Mouse (Mus musculus) retina, postnatal 7 days (tissue): Measurements from ENCODE around the gene Cdkal1.

Experiments used
- DNase-seq: peaks from one replicate; pipeline ENCODE4 v3.0.0-alpha.2; 2012; ENCODE audit warnings: low read depth, low spot score

The Cdkal1 gene

DNA sequence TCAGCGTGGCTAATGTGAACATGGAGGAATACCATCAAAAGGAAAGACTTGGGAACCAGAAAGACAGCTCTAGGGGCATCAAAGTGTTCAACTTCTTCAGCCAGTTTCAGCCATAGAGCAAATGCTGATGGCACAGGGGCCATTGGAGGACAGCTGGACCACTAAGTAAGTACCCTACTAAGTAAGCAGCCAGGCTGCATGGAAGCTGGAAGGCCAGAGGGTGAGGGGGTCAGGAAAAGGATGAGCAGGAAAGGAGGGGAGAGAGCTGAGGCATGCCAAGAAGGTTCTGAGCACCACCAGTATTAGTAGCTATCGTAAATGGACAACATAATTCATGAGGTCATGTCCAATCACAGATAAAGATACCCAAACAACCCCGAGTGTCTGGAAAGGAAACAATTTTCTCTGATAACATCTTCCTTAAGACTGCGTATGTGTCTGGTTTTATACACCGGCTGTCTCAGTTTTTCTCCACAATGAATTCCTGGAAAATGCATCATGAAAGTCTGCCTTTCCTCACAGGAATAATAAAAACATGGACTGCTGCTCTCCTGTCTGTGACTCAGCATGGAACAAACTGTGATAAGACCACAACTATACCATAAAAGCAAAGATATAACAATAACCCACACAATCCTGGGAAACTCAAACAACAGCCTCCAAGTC is 352.9 kb downstream of the Cdkal1 start:
- DNase-seq: no peak

DNA sequence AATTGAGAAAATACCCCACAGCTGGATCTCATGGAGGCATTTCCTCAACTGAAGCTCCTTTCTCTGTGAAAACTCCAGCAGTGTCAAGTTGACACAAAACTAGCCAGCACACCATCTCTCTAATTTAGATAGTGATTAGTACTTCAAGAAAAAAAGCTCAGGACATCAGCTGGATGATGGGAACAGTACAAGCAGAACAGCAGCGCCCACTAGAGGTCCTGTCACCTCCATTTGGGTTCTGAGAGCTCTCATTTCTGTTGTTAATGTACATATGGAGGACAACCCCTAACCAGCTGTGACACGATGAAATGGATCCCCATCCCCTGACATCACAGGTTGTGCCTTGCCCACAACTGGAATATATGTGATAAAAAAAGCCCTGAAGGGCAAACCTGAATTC is 354.3 kb downstream of the Cdkal1 start:
- no peak for DNase-seq

DNA sequence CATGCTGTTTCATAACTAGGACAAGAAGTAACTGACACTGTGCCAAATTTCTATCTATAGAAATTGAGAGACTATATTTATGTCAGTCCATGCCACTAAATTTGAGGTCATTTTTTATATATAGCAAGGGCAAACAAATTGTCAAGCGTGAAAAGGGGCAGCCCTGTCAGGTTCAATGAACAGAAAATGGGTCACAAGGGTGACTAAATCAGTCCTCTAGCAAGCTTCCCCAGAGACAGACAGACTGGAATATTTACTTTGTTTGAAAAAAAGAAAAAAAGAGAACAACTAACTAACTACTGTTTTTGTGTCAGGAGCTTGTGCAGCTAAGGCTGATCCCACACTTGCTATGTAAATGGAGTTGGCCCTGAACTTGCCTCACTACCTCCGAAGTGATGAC is 355.7 kb downstream of the Cdkal1 start:
- no peak for DNase-seq

DNA sequence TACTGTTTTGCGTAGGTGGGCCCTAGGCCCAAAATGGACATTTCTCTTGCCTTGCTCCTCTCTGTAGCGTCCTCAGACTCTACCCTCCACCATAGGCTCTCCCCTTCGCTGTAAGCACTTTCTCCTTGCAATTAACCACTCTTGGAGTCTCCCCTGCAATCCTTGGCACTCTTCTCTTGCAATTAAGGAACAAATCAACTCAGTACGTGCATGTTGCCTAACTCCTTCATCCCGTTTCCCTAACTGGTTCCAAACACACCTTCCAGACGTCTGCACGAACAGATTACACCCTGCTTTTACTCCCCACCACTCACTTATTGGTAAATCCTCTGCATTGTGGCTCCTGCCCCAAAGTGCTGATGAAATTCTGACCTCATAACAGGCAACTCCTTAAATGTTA is 358.2 kb downstream of the Cdkal1 start:
- no peak for DNase-seq

DNA sequence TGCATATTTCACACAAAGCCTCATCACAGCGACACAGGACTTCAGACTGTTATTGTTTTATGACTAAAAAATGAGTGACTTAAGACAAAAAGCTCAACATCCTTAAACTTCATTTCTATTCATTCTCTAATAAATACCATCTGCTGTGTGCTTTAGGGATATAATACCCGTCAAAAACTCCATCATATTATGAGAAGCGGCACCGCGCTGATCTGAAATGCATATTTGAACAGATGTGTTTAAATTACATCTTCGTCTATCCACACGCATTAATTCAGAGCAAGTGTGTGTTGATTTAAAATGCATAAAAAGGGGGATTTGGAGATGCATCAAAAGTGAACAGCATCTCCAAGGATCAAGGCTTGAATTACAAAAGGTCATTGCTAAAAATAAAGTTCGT is 365.1 kb downstream of the Cdkal1 start:
- DNase-seq: no peak

DNA sequence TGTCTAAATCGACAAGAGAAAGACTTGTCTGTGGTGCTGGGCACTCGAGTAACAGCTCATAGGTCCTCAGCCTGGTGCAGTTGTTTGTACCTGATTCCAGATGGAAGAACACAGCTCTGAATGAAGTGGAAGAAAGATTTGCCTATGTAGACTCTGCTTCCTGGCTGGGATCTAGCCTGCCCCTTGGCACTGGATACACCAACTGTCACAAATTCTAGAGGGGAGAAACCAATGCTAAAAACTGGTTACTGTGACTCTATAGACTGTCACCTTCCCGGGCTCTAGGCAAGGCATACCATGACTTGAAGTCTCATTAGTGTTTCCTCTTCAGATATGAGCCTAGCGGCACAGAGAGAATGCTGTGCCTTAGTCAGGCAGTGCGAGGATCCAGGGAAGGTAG is 366.0 kb downstream of the Cdkal1 start:
- DNase-seq: no peak

DNA sequence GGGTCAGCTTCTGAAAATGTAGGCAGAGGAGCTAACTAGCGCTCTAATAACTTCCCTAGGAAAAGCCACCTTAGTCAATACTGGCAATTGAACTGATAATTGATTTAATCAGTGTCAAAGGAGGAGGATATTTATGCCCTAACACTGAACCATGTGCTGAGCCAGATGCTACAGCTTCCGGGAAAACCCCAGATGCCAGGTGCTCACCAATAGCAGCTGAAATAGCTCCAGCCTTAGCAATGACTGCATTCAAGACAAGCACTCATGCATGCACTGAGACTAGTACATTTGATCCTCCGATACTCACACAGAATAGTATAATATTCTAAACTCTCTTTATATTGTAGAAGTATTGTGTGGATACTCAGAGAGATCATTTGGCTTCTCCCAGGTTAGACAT is 368.8 kb downstream of the Cdkal1 start:
- no peak for DNase-seq

DNA sequence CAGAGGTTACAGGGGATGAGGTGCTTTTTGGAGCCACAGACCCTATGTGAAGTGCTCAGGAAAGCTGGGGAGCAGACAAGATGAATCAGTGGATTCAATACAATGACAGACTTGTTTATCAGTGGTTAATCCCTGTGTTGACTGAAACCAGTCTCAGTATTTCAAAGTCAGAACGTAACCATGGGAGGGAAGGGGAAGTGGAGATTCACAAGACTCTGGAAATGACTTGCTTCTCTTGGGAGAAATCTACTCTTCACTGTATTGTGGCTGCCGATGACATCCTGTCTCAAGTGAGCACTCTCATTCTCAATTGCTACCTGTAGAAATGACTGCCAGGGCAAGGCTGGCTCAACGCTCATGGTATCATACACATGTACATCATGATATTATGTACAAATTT is 371.5 kb downstream of the Cdkal1 start:
- no peak for DNase-seq

DNA sequence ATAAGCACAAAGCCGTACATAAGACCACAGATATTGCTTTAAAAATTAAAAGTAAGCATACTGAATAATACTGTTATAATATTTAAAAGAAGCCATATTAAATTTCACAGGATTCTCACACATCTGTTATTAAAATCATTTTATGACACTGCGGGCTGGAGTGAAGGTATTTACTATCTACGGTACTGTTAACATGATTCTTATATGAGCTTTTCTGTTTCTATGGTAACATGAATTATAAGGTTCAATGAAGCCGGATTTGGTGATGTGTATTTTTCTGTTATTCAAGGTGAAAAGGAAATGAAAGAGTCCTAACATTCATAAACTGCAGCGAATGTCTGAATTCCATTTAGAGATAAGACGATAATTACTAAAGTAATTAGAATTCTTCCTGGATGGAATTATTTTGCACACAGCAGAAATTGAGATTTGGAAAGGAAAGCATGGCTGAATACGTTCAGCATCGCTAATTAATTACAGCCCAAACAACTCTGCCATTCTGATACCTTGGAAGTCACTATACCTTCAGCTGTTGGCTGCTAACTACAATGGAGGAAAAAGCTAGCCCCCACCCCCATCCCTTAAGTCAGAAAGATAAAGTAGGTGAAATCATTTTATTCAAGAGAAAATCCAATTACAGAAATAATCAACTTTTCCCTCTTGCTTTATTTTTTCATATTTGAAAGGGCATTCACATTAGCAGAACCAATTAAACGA is 373.2 kb downstream of the Cdkal1 start:
- DNase-seq: no peak

DNA sequence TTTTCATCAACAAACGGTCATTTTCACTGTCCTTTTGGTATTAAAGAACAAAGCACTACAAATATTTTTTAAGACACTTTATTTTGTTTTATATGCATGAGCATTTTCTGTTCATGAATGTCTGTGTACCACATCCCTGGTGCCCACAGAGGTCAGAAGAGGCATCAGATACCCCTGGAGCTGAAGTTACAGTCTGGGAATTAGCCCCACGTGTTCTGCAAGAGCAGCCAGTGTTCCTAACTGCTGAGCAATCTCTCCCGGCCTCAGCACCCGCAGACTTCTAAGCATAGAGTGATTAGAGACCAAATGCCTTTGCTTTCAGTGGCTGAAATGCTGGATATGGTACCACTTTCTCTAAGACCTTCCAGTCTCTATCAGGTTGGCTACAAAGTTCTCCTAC is 379.1 kb downstream of the Cdkal1 start:
- no peak for DNase-seq

DNA sequence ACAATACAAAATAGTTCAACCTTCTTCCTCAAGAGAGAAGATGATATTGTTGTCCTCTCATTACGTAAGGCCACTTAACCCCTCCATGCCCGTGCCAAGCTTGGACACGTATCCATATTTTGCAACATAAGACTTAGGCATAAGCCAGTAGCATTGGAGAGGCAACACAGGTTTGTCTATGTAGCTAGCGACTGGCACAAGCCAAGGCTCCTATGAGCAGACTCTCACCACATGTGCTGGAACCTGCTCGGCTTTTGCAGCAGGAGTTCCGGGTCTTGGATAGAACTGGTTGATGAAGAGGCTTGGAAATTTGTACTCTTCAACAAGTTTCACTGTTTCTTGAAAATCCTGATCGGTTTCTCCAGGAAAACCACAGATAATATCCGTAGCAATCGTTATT is 381.2 kb downstream of the Cdkal1 start:
- DNase-seq: no peak

DNA sequence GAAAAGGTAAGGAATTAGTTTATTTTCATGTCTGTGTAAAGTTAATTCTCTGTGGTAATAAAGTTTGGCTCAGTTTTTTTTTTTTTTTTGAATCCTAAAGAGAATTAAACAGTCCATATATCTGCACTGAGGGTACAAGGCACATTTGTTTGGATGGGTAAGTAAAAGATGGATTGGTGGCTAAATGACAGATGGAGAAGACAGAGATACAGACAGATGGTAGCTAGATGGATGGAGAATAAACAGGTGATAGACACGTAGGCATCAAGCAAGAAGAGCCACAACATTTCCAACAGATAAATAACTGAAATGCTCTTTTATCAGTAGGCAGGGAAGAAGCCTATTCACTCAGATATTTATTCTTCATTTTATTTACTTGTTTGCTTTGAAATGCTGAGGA is 381.7 kb downstream of the Cdkal1 start:
- DNase-seq: no peak

DNA sequence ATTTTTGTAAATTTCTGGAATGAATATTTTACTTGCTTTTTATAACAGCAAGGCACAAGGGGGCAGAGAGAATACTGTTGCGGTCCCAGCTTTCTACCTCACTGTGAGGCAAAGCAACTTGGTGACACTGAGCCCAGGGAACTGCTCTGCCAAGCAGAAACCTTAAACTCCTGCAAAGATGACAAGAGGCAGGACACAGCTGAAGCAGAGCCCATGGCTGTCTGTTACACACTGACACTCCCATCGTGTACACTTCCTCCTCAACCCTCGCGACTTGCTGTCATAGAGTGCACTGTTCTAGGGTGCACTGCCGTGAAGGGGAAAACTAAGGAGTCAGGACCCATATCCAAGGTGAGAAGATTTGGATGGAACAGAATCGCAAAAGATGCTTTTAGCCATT is 393.2 kb downstream of the Cdkal1 start:
- DNase-seq: no peak

DNA sequence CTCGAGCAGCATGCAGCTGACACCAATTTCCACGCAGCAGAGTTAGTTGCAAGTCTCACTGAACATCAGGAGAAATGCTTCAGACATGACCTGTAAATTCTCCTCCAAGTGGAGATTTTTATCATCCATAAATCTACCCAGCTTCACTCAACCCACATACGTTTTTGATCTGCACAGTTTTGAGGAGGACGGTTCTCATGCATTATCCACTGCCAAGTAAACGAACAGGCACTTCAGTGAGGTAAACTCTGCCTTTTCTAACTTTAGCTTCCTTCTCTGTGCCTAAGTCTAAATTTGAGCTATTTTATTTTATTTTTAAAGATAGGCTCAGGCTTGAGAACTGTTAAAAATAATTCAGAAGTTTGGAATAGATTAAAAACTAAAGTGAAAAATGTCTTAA is 394.7 kb downstream of the Cdkal1 start:
- DNase-seq: no peak

DNA sequence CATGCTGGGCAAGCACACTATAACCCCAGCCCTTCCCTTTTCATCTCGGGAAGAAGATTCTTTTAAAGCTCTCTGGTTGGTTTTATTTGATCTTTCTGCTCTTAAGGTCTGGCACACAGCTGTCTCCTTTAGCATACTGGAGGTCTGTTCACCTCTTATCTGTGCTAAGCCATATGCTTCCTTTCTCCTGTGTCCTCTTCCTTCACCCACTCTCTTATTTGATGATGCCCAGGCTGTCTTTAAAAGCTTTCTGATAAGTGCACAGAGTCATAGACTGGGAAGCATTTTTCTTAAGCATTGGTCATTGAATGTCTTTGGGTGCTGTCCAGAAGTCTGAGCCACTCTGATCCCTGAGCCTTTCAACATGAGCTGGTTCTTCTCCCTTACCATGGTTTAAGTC is 397.1 kb downstream of the Cdkal1 start:
- DNase-seq: no peak

DNA sequence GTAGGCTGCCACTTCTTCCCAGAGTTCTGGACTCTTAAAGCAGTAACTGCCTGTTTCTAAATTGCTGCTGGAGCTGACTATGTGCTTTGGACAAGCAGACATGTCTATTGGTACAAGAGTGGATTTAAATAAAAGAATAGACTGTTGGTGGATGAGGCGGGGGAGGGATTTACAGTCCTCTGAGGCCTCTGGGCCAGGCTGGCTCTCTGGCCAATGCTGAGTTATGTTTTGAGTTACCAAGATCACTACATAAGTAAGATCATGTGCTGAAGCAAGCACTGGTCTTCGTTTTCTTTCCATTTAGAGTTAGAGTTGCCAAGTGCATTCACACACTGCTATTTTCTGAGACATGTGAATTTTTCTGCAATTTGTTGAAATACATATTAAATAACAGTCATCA is 418.4 kb downstream of the Cdkal1 start:
- DNase-seq: no peak

DNA sequence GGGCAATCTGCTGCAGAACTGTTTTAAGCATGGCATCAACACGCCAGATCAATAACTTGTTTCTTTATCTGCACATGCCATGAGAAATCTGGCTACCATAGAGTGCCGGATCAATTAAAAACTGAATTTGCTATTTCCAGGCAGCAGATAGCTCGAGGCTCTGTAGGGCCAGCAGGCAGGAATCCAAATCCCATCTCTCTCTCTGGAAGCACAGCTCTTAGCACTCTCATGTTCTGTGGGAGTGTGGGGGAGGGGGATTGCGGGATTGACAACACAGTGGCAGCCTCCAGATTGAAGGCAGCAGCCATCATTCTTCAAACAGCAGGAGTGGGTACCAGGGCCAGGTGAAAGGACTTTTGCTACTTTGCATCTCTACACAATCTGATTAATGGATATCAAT is 420.7 kb downstream of the Cdkal1 start:
- DNase-seq: no peak

DNA sequence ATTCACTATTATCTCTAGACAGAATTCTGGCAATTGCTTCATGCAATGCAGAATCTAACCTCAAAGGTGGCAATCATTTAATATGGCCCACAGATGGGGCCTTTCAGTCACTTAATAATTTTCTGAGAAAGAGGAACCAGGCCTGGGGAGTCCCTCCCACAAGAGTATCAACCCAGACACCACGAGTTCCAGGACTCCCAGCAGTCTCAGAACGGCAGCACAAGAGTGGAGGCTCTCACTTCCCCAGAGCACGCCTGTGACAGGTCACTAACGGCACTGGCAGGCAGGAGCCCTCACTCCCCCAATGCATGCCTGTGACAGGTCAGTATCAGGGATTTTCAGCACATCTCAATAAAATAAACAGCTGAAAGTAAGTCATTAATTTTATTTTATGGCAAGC is 424.6 kb downstream of the Cdkal1 start:
- DNase-seq: no peak

DNA sequence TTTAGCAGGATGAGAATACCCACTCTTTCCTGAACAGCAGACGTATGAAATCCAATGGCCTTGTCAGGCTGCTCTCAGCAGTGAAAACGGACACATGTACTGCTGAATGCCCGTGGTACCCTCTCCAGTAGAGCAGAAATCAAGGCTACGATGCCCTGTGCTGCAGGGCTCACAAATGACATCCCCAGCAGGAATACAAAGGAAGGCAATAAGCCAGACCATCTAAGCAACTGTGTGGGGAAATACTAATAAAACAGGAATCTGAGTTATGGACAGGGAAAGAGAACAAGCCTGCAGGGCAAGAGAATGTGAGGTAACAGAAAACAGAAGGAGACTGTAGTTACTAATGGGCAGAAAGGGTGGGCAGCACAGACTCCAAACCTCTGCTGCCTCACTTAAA is 425.6 kb downstream of the Cdkal1 start:
- no peak for DNase-seq

DNA sequence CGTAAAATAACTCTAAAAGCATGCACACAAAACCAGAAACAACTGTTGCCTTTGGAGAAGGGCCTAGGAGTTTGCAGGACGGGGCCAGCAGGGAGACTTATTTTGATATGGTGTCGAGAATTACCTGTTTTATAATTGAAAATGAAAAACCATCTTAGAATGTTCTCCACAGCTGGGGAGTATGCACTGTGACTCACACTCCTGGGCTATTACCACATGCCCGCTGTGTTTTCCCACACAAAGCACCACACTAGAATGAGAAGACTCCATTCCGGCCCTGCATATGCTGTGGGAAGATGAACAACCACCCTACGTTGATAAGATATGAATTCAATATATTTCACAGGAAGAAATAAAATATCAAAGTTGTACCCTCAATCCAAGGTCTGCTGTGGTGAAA is 426.3 kb downstream of the Cdkal1 start:
- DNase-seq: no peak

DNA sequence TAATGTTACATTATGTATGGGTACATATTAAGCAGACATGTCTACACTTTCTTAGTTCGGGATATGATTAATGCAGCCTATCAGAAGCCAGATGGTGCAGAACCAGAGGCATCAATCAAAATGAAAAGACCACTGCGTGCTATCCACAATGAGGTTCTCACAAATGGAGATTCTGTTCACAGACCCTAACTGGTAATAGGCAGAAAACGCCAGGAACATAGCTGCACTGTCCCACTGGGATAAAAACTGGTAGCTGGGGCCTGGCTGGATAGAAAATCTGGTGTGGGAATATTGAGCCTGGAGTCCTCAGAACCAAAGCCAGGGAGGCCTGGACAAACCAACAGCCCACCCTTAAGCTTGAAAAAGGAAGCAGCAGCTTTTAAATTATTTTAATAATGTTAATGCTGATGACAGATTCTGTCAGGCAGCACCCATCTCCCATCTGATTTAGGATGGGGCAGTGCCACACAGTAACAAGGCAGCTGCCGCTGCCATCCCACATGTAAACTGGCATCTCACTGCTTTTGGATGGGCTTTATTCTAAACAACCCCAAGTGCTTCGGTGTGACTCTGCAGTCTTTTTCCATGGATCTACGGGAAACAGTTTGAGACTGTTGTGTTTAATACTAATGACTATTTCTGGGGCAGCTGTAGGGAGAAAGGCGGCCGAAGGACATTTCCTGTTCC is 438.9 kb downstream of the Cdkal1 start:
- no peak for DNase-seq

DNA sequence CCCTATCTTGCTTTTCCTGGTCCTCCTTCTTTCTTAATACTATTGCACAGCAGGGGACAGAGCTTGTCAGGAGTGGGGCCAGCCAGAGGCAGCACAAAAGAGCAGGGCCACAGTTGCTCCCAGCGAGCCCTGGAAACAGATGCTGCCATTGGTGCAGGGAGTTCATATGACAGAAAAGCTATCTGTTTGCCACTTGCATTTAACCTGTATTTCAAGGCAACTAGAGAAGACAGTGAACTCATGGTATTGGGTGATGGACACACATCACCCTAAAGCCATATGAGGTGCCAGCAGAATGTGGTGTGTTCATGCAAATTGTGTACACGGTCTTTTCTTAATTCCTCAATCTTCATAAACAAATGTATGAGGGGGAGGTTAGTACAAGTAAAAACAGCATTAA is 439.5 kb downstream of the Cdkal1 start:
- no peak for DNase-seq

DNA sequence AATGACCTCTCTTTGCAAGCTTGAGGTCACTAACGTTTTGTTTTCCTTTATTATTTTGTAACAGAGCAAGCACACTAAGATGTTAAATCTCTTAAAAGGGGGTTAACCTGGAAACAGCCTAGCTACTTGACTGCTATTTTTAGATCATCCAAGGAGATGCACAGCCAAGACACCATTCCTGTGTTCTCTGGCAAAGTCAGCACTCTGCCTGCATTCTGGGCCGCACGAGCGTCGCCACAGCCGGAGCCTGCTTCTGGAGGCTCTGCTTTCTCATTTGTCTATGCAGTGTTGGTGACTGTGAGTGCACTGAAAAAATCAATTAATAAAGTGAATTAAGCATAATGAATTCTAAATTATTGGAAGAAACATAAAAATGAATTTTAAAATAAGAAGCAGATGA is 440.6 kb downstream of the Cdkal1 start:
- no peak for DNase-seq
